Comparison of ENCODE assay signal across 8 mouse cellular contexts in genomic region chr7:126797411-126798126, GRCm38 (mm10). TPM values are rescaled to one million over a fixed set of nuclear protein-coding genes. Genes with fewer than 3 reads are reported as not detected.
DNase-seq lines count a peak whose midpoint lies in the region; ATAC-seq lines count a peak whose summit lies in the region.

TSS of gene Fam57b (plus strand) at chr7:126797668.

- H3K4me3 ChIP-seq in forebrain, embryonic 10.5 days, result peak within 1 kb of the TSS; percentile 91
- H3K4me3 ChIP-seq in midbrain, embryonic 13.5 days (replicated peaks), result peak within 1 kb of the TSS; percentile 84

- peak within 1 kb of the TSS; percentile 89 for H3K9ac ChIP-seq in midbrain, embryonic 13.5 days (replicated peaks)

- intact Hi-C loops in heart, postnatal 36 days (cut with DNase I), result loop anchor here (1.0 to 2.0 kb wide), 2 partner anchors 20 to 39 kb away; partner anchors contain the start of gene Mapk3
- intact Hi-C loops in left cerebral cortex, postnatal 25 days (cut with DNase I), result loop anchor here (2.0 to 5.0 kb wide), 3 partner anchors 21 to 295 kb away; partner anchors contain the start of genes Atxn2l and Ypel3

- peaks cover 65% of the 10 kb centered on the region for H3K4me1 ChIP-seq in forebrain, embryonic 10.5 days
- H3K4me1 ChIP-seq in midbrain, embryonic 13.5 days (replicated peaks), result peaks cover 43% of the 10 kb centered on the region

- peak within 1 kb of the TSS; percentile 98 for H3K27ac ChIP-seq in forebrain, embryonic 10.5 days
- peak within 1 kb of the TSS; percentile 91 for H3K27ac ChIP-seq in midbrain, embryonic 13.5 days

- ATAC-seq in midbrain, embryonic 13.5 days, result no peak
- ATAC-seq in activated CD4-positive, CD25-positive, alpha-beta regulatory T cell, adult 4 months, result no peak

- peaks cover 61% of the 10 kb centered on the region for H3K36me3 ChIP-seq in forebrain, embryonic 10.5 days (replicated peaks)
- peaks cover 32% of the 10 kb centered on the region for H3K36me3 ChIP-seq in midbrain, embryonic 13.5 days

- no peaks in the 10 kb centered on the region for H3K27me3 ChIP-seq in forebrain, embryonic 10.5 days (ENCODE audit: poor library complexity, severe bottlenecking)
- no peaks in the 10 kb centered on the region for H3K27me3 ChIP-seq in midbrain, embryonic 13.5 days

- 45% methylated on average over 21 of the region's 21 CpGs for WGBS in forebrain, embryonic 10.5 days
- WGBS in midbrain, embryonic 13.5 days, result 28% methylated on average over 21 of the region's 21 CpGs

- no peaks in the 10 kb centered on the region for H3K9me3 ChIP-seq in forebrain, embryonic 10.5 days
- H3K9me3 ChIP-seq in midbrain, embryonic 13.5 days, result no peaks in the 10 kb centered on the region

- DNase-seq in embryo, embryonic 10 days (ENCODE audit: low spot score), result peak; percentile 27
- no peak for DNase-seq in embryo, embryonic 11 days
- DNase-seq in adrenal gland, adult 2 months, result peak; percentile 77
- DNase-seq in forebrain, embryonic 10.5 days (ENCODE audit: extremely low spot score, low spot score), result no peak
- DNase-seq in heart, postnatal 36 days, result peak; percentile 45 to 64
- DNase-seq in left cerebral cortex, postnatal 25 days (ENCODE audit: low spot score in 2 of 2), result peak in 1 of 2 experiments; percentile 26

- peak within 1 kb of the TSS; percentile 82 for H3K4me2 ChIP-seq in midbrain, embryonic 13.5 days (replicated peaks)

RNA-seq across cellular contexts. Expression of gene Fam57b, which starts in this region (rescaled TPM):
- total RNA-seq in adrenal gland, adult 2 months (2021), result 10 to 100 TPM; 16.4 to 21.0 TPM
- polyA plus RNA-seq in adrenal gland, adult 2 months (2012; rRNA removed), result 27.8 and 40.9 TPM in 2 replicates
- polyA plus RNA-seq in forebrain, embryonic 10.5 days (2016; fragmentation: Nextera tagmentation; extraction: Ambion mirVana), result 2.6 and 2.9 TPM in 2 replicates
- 1 to 10 TPM; 8.2 to 9.7 TPM for total RNA-seq in heart, postnatal 36 days (2021)
- 10 to 100 TPM; 84.6 to 91.9 TPM for total RNA-seq in left cerebral cortex, postnatal 25 days (2021)
- 48.3 and 52.6 TPM in 2 replicates for polyA plus RNA-seq in midbrain, embryonic 13.5 days (2015; fragmentation: Nextera tagmentation; extraction: Ambion mirVana)
- not detected for polyA plus RNA-seq in activated CD4-positive, CD25-positive, alpha-beta regulatory T cell, adult 4 months (2017; shearing (Covaris generic))

Comparison
In these comparisons a context has a peak if more than half of its experiments do, and no peak if none do; other contexts are left out.
1. DNase-seq: peak in embryo, embryonic 10 days (single experiment), adrenal gland, adult 2 months (single experiment) and heart, postnatal 36 days (2 of 2); none in embryo, embryonic 11 days (single experiment) and forebrain, embryonic 10.5 days (single experiment).